Mouse (Mus musculus) stomach, embryonic 16.5 days (tissue): ENCODE measurements around the gene Tbcd. TPM values are rescaled to one million over a fixed set of nuclear protein-coding genes. Genes with fewer than 3 reads are reported as not detected.
"Not testable (repeated sequence)": the region's sequence is repeated elsewhere in the genome, so short reads cannot be mapped to it uniquely, and the experiment has no call there.

ENCODE experiments used
- ATAC-seq: fragments of 200-750 bp; cut with Nextera tagmentation; 2 replicates; pipeline ENCODE4 v1.8.0; 2017; ENCODE audit warnings: moderate number of reproducible peaks, moderate TSS enrichment; ENCODE audit not compliant: insufficient read depth, low FRiP score
- H3K27ac ChIP-seq: fragments of 300-500 bp; sonication (generic); 2 replicates; pipeline ENCODE4 v1.5.1; 2014; ENCODE audit warnings: low read length
- H3K27me3 ChIP-seq: fragments of 300-500 bp; sonication (generic); 2 replicates; pipeline ENCODE4 v1.6.1; 2014; ENCODE audit warnings: low read length, control low read depth, mixed read lengths; ENCODE audit not compliant: control insufficient read depth, insufficient read depth
- H3K36me3 ChIP-seq: fragments of 300-500 bp; sonication (generic); 2 replicates; pipeline ENCODE4 v1.6.1; 2014; ENCODE audit warnings: low read length; ENCODE audit not compliant: control insufficient read depth, insufficient read depth
- H3K4me1 ChIP-seq: fragments of 300-500 bp; sonication (generic); 2 replicates; pipeline ENCODE4 v1.6.1; 2014; ENCODE audit warnings: low read length, control low read depth, mixed read lengths; ENCODE audit not compliant: control insufficient read depth, insufficient read depth
- H3K4me2 ChIP-seq: fragments of 300-500 bp; sonication (generic); 2 replicates; pipeline ENCODE4 v1.6.1; 2014; ENCODE audit warnings: low read depth, low read length, mixed read lengths
- H3K4me3 ChIP-seq: fragments of 300-500 bp; sonication (generic); replicated peaks from 2 replicates; pipeline ENCODE4 v1.5.1; 2014; ENCODE audit warnings: mild to moderate bottlenecking, low read length
- H3K9ac ChIP-seq: fragments of 300-500 bp; sonication (generic); 2 replicates; pipeline ENCODE4 v1.6.1; 2014; ENCODE audit warnings: low read length
- H3K9me3 ChIP-seq: fragments of 300-500 bp; sonication (generic); replicated peaks from 2 replicates; pipeline ENCODE4 v1.6.1; 2016; ENCODE audit warnings: low read length, control low read depth; ENCODE audit not compliant: control insufficient read depth
- WGBS: fragments of 180-500 bp; shearing (Covaris S2); extraction: QIAGEN DNeasy Blood & Tissue Kit; methylation state at CpG from one replicate; pipeline ENCODE4 v1.1.7; 2014; 5-methylcytosine and 5-hydroxymethylcytosine counted together
- polyA plus RNA-seq: library from polyadenylated mRNA; unstranded; fragments of >200 nt; fragmentation: Nextera tagmentation; extraction: Ambion mirVana; gene quantifications from 2 replicates; pipeline ENCODE4 v1.2.1, GENCODE M21; 2015

Tbcd gene
- polyA plus RNA-seq, 1 experiment from 2014 or later = 42.2 TPM

DNA sequence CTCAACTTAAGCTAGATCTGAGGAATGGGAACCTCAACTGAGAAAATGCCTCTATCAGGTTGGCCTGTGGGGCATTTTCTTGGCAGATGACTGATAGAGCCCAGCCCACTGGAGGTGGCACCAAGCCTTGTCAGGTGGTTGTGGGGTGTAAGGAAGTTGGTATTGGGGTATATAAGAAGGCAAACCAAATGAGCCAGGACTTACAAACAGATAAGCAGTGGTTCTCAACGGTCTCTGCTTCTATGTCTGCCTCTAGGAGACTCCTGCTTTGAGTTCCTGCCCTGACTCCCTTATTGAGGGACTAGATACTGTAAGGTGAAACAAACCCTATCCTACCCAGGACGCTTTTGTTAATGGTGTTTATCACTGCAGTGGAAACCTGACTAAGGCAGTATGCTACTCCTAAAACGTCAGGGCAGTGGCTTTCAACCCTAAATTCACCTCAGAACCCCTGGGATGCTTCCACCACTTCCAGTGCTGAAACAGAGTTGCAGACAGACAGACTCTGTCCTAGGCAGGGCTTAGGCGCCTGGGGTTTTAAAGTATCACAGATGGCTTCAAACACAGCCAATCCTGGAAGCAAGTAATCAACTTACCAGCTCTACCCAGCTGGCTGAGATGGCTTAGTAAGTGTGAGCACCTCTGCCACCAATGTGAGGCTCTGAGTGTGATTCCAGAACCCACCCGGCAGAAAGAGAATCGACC lies 204.2 kb downstream of the Tbcd start:
- Histone ChIP-seq H3K36me3 (0 out of 2 replicates have a peak, but pooled peaks cover 2% of the 10 kb centered on the region), H3K27ac (no peak overlapping the region), H3K9ac (no peak overlapping the region), H3K4me2 (no peak overlapping the region), H3K27me3 (no peaks in the 10 kb centered on the region), H3K4me3 (no peak overlapping the region), H3K9me3 (no peaks in the 10 kb centered on the region), H3K4me1 (no peaks in the 10 kb centered on the region)
- ATAC-seq = no peak
- 80% methylated on average over 6 of the region's 6 CpGs for WGBS

- ATAC-seq = no peak
- no peaks in the 10 kb centered on the region for H3K4me1 ChIP-seq
- H3K4me2 ChIP-seq = no peak overlapping the region
- no peak overlapping the region for H3K4me3 ChIP-seq
- H3K9ac ChIP-seq = no peak overlapping the region
- no peak overlapping the region for H3K27ac ChIP-seq
- no peaks in the 10 kb centered on the region for H3K9me3 ChIP-seq
- H3K27me3 ChIP-seq = no peaks in the 10 kb centered on the region
- 38% methylated on average over 1 of the region's 1 CpGs for WGBS
- H3K36me3 ChIP-seq = 0 out of 2 replicates have a peak, but pooled peaks cover 2% of the 10 kb centered on the region
Observed at GRCm38 (mm10) chr11:121658151-121658550, 206.4 kb downstream of the Tbcd start.

- H3K36me3 ChIP-seq, ATAC-seq, H3K4me3 ChIP-seq, H3K27ac ChIP-seq, H3K9ac ChIP-seq, H3K9me3 ChIP-seq, H3K4me2 ChIP-seq, H3K27me3 ChIP-seq, H3K4me1 ChIP-seq: not testable (repeated sequence)
- WGBS = 86% methylated on average over 2 of the region's 2 CpGs
Observed at GRCm38 (mm10) chr11:121660604-121661003, 208.9 kb downstream of the Tbcd start.

GRCm38 (mm10) chr11:121661116-121661515 lies 209.4 kb downstream of the Tbcd start:
- 68% methylated on average over 2 of the region's 2 CpGs for WGBS
- no peak overlapping the region for H3K4me3 ChIP-seq
- H3K4me1 ChIP-seq = no peaks in the 10 kb centered on the region
- no peaks in the 10 kb centered on the region for H3K27me3 ChIP-seq
- no peak overlapping the region for H3K9ac ChIP-seq
- no peak for ATAC-seq
- no peaks in the 10 kb centered on the region for H3K9me3 ChIP-seq
- H3K27ac ChIP-seq = no peak overlapping the region
- H3K4me2 ChIP-seq = no peak overlapping the region
- 0 out of 2 replicates have a peak, but pooled peaks cover 2% of the 10 kb centered on the region for H3K36me3 ChIP-seq

Other genes starting within 250 kb of the Tbcd start
- 8.5 and 9.4 TPM in 2 replicates for gene Hexdc, start 247.5 kb upstream of the Tbcd start, polyA plus RNA-seq
- gene Ogfod3, start 247.2 kb upstream of the Tbcd start, polyA plus RNA-seq = 29.4 and 30.4 TPM in 2 replicates
- gene Cybc1, start 222.6 kb upstream of the Tbcd start, polyA plus RNA-seq = 37.9 and 44.2 TPM in 2 replicates
- 52.8 and 65.6 TPM in 2 replicates for gene Narf, start 214.7 kb upstream of the Tbcd start, polyA plus RNA-seq
- gene Foxk2, start 192.0 kb upstream of the Tbcd start, polyA plus RNA-seq = 6.1 and 6.6 TPM in 2 replicates
- gene Wdr45b, start 97.5 kb upstream of the Tbcd start, polyA plus RNA-seq = 78.3 and 91.2 TPM in 2 replicates
- gene Rab40b, start 63.7 kb upstream of the Tbcd start, polyA plus RNA-seq = 6.5 and 14.2 TPM in 2 replicates
- gene Fn3krp, start 30.5 kb upstream of the Tbcd start, polyA plus RNA-seq = 8.3 and 9.4 TPM in 2 replicates
- gene Fn3k, start 17.0 kb upstream of the Tbcd start, polyA plus RNA-seq = 1.6 and 2.9 TPM in 2 replicates
- 18.3 and 25.8 TPM in 2 replicates for gene Zfp750, start 67.4 kb downstream of the Tbcd start, polyA plus RNA-seq
- gene B3gntl1, start 221.2 kb downstream of the Tbcd start, polyA plus RNA-seq = 8.7 and 9.1 TPM in 2 replicates
- gene Metrnl, start 249.6 kb downstream of the Tbcd start, polyA plus RNA-seq = 38.5 and 48.1 TPM in 2 replicates